Mouse (Mus musculus): ENCODE measurements around the gene Dpp10. TPM values are rescaled to one million over a fixed set of nuclear protein-coding genes. Genes with fewer than 3 reads are reported as not detected.

Dpp10 gene
- 0.34 and 0.55 TPM in 2 replicates for polyA plus RNA-seq (2014; fragmentation: Nextera tagmentation; extraction: Ambion mirVana)

- Histone ChIP-seq H3K4me3 (ENCODE audit: low read depth, low read length) (peak within 1 kb of the TSS; percentile 56), H3K9me3 (ENCODE audit: control insufficient read depth, low read length) (no peaks in the 10 kb centered on the region), H3K4me1 (ENCODE audit: control insufficient read depth, insufficient read depth, low read length) (peaks cover 4% of the 10 kb centered on the region; the same call in 1 of the 2 replicates), H3K36me3 (ENCODE audit: control insufficient read depth, insufficient read depth, low read length) (no peaks in the 10 kb centered on the region), H3K27me3 (ENCODE audit: control insufficient read depth, insufficient read depth, low read length) (peaks cover 24% of the 10 kb centered on the region), H3K4me2 (peak within 1 kb of the TSS; percentile 89), H3K27ac (ENCODE audit: low read depth, low read length) (no peak within 1 kb of the TSS), H3K9ac (ENCODE audit: low read length) (peak within 1 kb of the TSS; percentile 55)
- under 1% methylated on average over 28 of the region's 38 CpGs for WGBS
- DNase-seq (ENCODE audit: low spot score, missing footprints): peak; percentile 92
- ATAC-seq (ENCODE audit: low FRiP score): peak; percentile 70
Measured at GRCm38 (mm10) chr1:124044925-124045640, at the start of gene Dpp10. Dpp10 (minus strand) TSS chr1:124045559.

- DNase-seq (ENCODE audit: low spot score, missing footprints) (no peak), ATAC-seq (ENCODE audit: low FRiP score) (no peak)
- no peak overlapping the region for H3K9ac ChIP-seq (ENCODE audit: low read length)
- peaks cover 20% of the 10 kb centered on the region for H3K27me3 ChIP-seq (ENCODE audit: control insufficient read depth, insufficient read depth, low read length)
- H3K27ac ChIP-seq (ENCODE audit: low read depth, low read length): no peak overlapping the region
- H3K4me1 ChIP-seq (ENCODE audit: control insufficient read depth, insufficient read depth, low read length): peaks cover 4% of the 10 kb centered on the region; the same call in 1 of the 2 replicates
- WGBS: 79% methylated on average over 1 of the region's 1 CpGs
- H3K36me3 ChIP-seq (ENCODE audit: control insufficient read depth, insufficient read depth, low read length): no peaks in the 10 kb centered on the region
- H3K4me3 ChIP-seq (ENCODE audit: low read depth, low read length): no peak overlapping the region
- H3K9me3 ChIP-seq (ENCODE audit: control insufficient read depth, low read length): no peaks in the 10 kb centered on the region
- no peak overlapping the region for H3K4me2 ChIP-seq
Measured at GRCm38 (mm10) chr1:124048544-124048943, 3.2 kb upstream of the Dpp10 start.

GRCm38 (mm10) chr1:124045761-124046300, 472 bp upstream of the Dpp10 start:
- Histone ChIP-seq H3K4me3 (ENCODE audit: low read depth, low read length) (peak overlapping the region; percentile 56), H3K4me1 (ENCODE audit: control insufficient read depth, insufficient read depth, low read length) (peaks cover 4% of the 10 kb centered on the region; the same call in 1 of the 2 replicates), H3K9ac (ENCODE audit: low read length) (peak overlapping the region; percentile 55), H3K27me3 (ENCODE audit: control insufficient read depth, insufficient read depth, low read length) (peaks cover 24% of the 10 kb centered on the region), H3K36me3 (ENCODE audit: control insufficient read depth, insufficient read depth, low read length) (no peaks in the 10 kb centered on the region), H3K4me2 (peak overlapping the region; percentile 89), H3K27ac (ENCODE audit: low read depth, low read length) (no peak overlapping the region), H3K9me3 (ENCODE audit: control insufficient read depth, low read length) (no peaks in the 10 kb centered on the region)
- ATAC-seq (ENCODE audit: low FRiP score): peak; percentile 91
- 0% methylated on average over 44 of the region's 44 CpGs for WGBS
- DNase-seq (ENCODE audit: low spot score, missing footprints): peak; percentile 92

GRCm38 (mm10) chr1:124044161-124044560, 1.2 kb downstream of the Dpp10 start:
- Histone ChIP-seq H3K4me3 (ENCODE audit: low read depth, low read length) (no peak overlapping the region), H3K27ac (ENCODE audit: low read depth, low read length) (no peak overlapping the region), H3K36me3 (ENCODE audit: control insufficient read depth, insufficient read depth, low read length) (no peaks in the 10 kb centered on the region), H3K27me3 (ENCODE audit: control insufficient read depth, insufficient read depth, low read length) (peaks cover 24% of the 10 kb centered on the region), H3K9ac (ENCODE audit: low read length) (no peak overlapping the region), H3K4me1 (ENCODE audit: control insufficient read depth, insufficient read depth, low read length) (peaks cover 4% of the 10 kb centered on the region; the same call in 1 of the 2 replicates), H3K9me3 (ENCODE audit: control insufficient read depth, low read length) (no peaks in the 10 kb centered on the region), H3K4me2 (0 out of 2 replicates have a peak overlapping the region, but pooled peaks have one; percentile 89)
- no peak for ATAC-seq (ENCODE audit: low FRiP score)
- peak; percentile 80 for DNase-seq (ENCODE audit: low spot score, missing footprints)
- 13% methylated on average over 12 of the region's 12 CpGs for WGBS

- Histone ChIP-seq H3K36me3 (ENCODE audit: control insufficient read depth, insufficient read depth, low read length) (no peaks in the 10 kb centered on the region), H3K4me3 (ENCODE audit: low read depth, low read length) (no peak overlapping the region), H3K4me2 (no peak overlapping the region), H3K27me3 (ENCODE audit: control insufficient read depth, insufficient read depth, low read length) (peaks cover 24% of the 10 kb centered on the region), H3K9ac (ENCODE audit: low read length) (no peak overlapping the region), H3K27ac (ENCODE audit: low read depth, low read length) (no peak overlapping the region), H3K9me3 (ENCODE audit: control insufficient read depth, low read length) (no peaks in the 10 kb centered on the region), H3K4me1 (ENCODE audit: control insufficient read depth, insufficient read depth, low read length) (peaks cover 4% of the 10 kb centered on the region; the same call in 1 of the 2 replicates)
- no peak for ATAC-seq (ENCODE audit: low FRiP score)
- WGBS: 58% methylated on average over 6 of the region's 6 CpGs
- DNase-seq (ENCODE audit: low spot score, missing footprints): no peak
Measured at GRCm38 (mm10) chr1:124043421-124043820, 1.9 kb downstream of the Dpp10 start.

GRCm38 (mm10) chr1:124041559-124041958, 3.8 kb downstream of the Dpp10 start:
- no peak overlapping the region for H3K4me2 ChIP-seq
- H3K9me3 ChIP-seq (ENCODE audit: control insufficient read depth, low read length): no peaks in the 10 kb centered on the region
- no peak overlapping the region for H3K4me3 ChIP-seq (ENCODE audit: low read depth, low read length)
- peaks cover 24% of the 10 kb centered on the region for H3K27me3 ChIP-seq (ENCODE audit: control insufficient read depth, insufficient read depth, low read length)
- no peaks in the 10 kb centered on the region for H3K36me3 ChIP-seq (ENCODE audit: control insufficient read depth, insufficient read depth, low read length)
- H3K4me1 ChIP-seq (ENCODE audit: control insufficient read depth, insufficient read depth, low read length): peaks cover 4% of the 10 kb centered on the region; the same call in 1 of the 2 replicates
- ATAC-seq (ENCODE audit: low FRiP score) (no peak), DNase-seq (ENCODE audit: low spot score, missing footprints) (no peak)
- WGBS: 3% methylated on average over 3 of the region's 3 CpGs
- no peak overlapping the region for H3K27ac ChIP-seq (ENCODE audit: low read depth, low read length)
- no peak overlapping the region for H3K9ac ChIP-seq (ENCODE audit: low read length)

GRCm38 (mm10) chr1:124035306-124035990, 9.9 kb downstream of the Dpp10 start:
- H3K27ac ChIP-seq (ENCODE audit: low read depth, low read length): no peak overlapping the region
- no peak overlapping the region for H3K9ac ChIP-seq (ENCODE audit: low read length)
- H3K36me3 ChIP-seq (ENCODE audit: control insufficient read depth, insufficient read depth, low read length): no peaks in the 10 kb centered on the region
- no peak overlapping the region for H3K4me2 ChIP-seq
- no peaks in the 10 kb centered on the region for H3K9me3 ChIP-seq (ENCODE audit: control insufficient read depth, low read length)
- DNase-seq (ENCODE audit: low spot score, missing footprints) (no peak), ATAC-seq (ENCODE audit: low FRiP score) (no peak)
- H3K27me3 ChIP-seq (ENCODE audit: control insufficient read depth, insufficient read depth, low read length): no peaks in the 10 kb centered on the region
- H3K4me3 ChIP-seq (ENCODE audit: low read depth, low read length): no peak overlapping the region
- H3K4me1 ChIP-seq (ENCODE audit: control insufficient read depth, insufficient read depth, low read length): no peaks in the 10 kb centered on the region
- WGBS: 76% methylated on average over 4 of the region's 4 CpGs

- H3K9ac ChIP-seq (ENCODE audit: low read length): no peak overlapping the region
- H3K27me3 ChIP-seq (ENCODE audit: control insufficient read depth, insufficient read depth, low read length): no peaks in the 10 kb centered on the region
- H3K36me3 ChIP-seq (ENCODE audit: control insufficient read depth, insufficient read depth, low read length): no peaks in the 10 kb centered on the region
- H3K4me2 ChIP-seq: no peak overlapping the region
- WGBS: 82% methylated on average over 6 of the region's 6 CpGs
- DNase-seq (ENCODE audit: low spot score, missing footprints): no peak
- ATAC-seq (ENCODE audit: low FRiP score): no peak
- H3K4me1 ChIP-seq (ENCODE audit: control insufficient read depth, insufficient read depth, low read length): no peaks in the 10 kb centered on the region
- no peaks in the 10 kb centered on the region for H3K9me3 ChIP-seq (ENCODE audit: control insufficient read depth, low read length)
- no peak overlapping the region for H3K4me3 ChIP-seq (ENCODE audit: low read depth, low read length)
- no peak overlapping the region for H3K27ac ChIP-seq (ENCODE audit: low read depth, low read length)
Measured at GRCm38 (mm10) chr1:124032677-124033076, 12.7 kb downstream of the Dpp10 start.

GRCm38 (mm10) chr1:124031968-124032367, 13.4 kb downstream of the Dpp10 start:
- no peak overlapping the region for H3K4me2 ChIP-seq
- H3K36me3 ChIP-seq (ENCODE audit: control insufficient read depth, insufficient read depth, low read length): no peaks in the 10 kb centered on the region
- H3K4me1 ChIP-seq (ENCODE audit: control insufficient read depth, insufficient read depth, low read length): no peaks in the 10 kb centered on the region
- no peak for ATAC-seq (ENCODE audit: low FRiP score)
- no peak overlapping the region for H3K27ac ChIP-seq (ENCODE audit: low read depth, low read length)
- no peak overlapping the region for H3K4me3 ChIP-seq (ENCODE audit: low read depth, low read length)
- no peaks in the 10 kb centered on the region for H3K27me3 ChIP-seq (ENCODE audit: control insufficient read depth, insufficient read depth, low read length)
- H3K9me3 ChIP-seq (ENCODE audit: control insufficient read depth, low read length): no peaks in the 10 kb centered on the region
- 76% methylated on average over 2 of the region's 2 CpGs for WGBS
- no peak for DNase-seq (ENCODE audit: low spot score, missing footprints)
- H3K9ac ChIP-seq (ENCODE audit: low read length): no peak overlapping the region

Data from midbrain, embryonic 11.5 days (tissue).